Mouse (Mus musculus) liver, postnatal 0 days (tissue): Measurements from ENCODE around the gene Hmbs. TPM values are rescaled to one million over a fixed set of nuclear protein-coding genes. Genes with fewer than 3 reads are reported as not detected.
A peak's percentile ranks its signal among the peaks of the same experiment; 100 is the strongest.

ENCODE experiments used
- ATAC-seq: fragments of 200-750 bp; cut with Nextera tagmentation; 2 replicates; pipeline ENCODE4 v1.8.0; 2017; ENCODE audit warnings: mild to moderate bottlenecking, moderate library complexity
- DNase-seq: peaks from one replicate; pipeline ENCODE4 v3.0.0-alpha.2; 2016
- H3K27ac ChIP-seq: fragments of 300-500 bp; sonication (generic); 2 replicates; pipeline ENCODE4 v1.5.1; 2014; ENCODE audit warnings: antibody characterized with exemption, moderate library complexity, mild to moderate bottlenecking, low read depth
- H3K27me3 ChIP-seq: fragments of 300-500 bp; sonication (generic); 2 replicates; pipeline ENCODE4 v1.6.1; 2014; ENCODE audit warnings: low read length, control low read depth, mixed read lengths; ENCODE audit not compliant: insufficient read depth
- H3K36me3 ChIP-seq: fragments of 300-500 bp; sonication (generic); replicated peaks from 2 replicates; pipeline ENCODE4 v1.6.1; 2014; ENCODE audit warnings: mild to moderate bottlenecking, control low read depth, low read length, moderate library complexity, mixed read lengths; ENCODE audit not compliant: insufficient read depth
- H3K4me1 ChIP-seq: fragments of 300-500 bp; sonication (generic); 2 replicates; pipeline ENCODE4 v1.6.1; 2014; ENCODE audit warnings: antibody characterized with exemption, mild to moderate bottlenecking, control low read depth; ENCODE audit not compliant: insufficient read depth
- H3K4me2 ChIP-seq: fragments of 300-500 bp; sonication (generic); 2 replicates; pipeline ENCODE4 v1.6.1; 2014; ENCODE audit warnings: low read depth, mild to moderate bottlenecking, low read length, moderate library complexity, mixed read lengths
- H3K4me3 ChIP-seq: fragments of 300-500 bp; sonication (generic); 2 replicates; pipeline ENCODE4 v1.5.1; 2014; ENCODE audit warnings: low read depth, low read length
- H3K9ac ChIP-seq: fragments of 300-500 bp; sonication (generic); replicated peaks from 2 replicates; pipeline ENCODE4 v1.6.1; 2014; ENCODE audit warnings: mild to moderate bottlenecking, moderate library complexity
- H3K9me3 ChIP-seq: fragments of 300-500 bp; sonication (generic); 2 replicates; pipeline ENCODE4 v1.6.1; 2016; ENCODE audit warnings: mild to moderate bottlenecking, control low read depth, low read length, mixed read lengths
- CTCF ChIP-seq: sonication (generic); IDR thresholded peaks from 2 replicates; pipeline ENCODE4 v1.5.1; 2016; ENCODE audit warnings: antibody characterized with exemption, low read depth
- EP300 ChIP-seq: IDR thresholded peaks from 2 replicates; pipeline ENCODE4 v1.6.1; 2016; ENCODE audit warnings: antibody characterized with exemption, low read depth, mild to moderate bottlenecking
- whole genome bisulfite sequencing: fragments of 180-500 bp; shearing (Covaris S2); extraction: QIAGEN DNeasy Blood & Tissue Kit; methylation state at CpG from one replicate; pipeline ENCODE4 v1.1.7; 2014; ENCODE audit not compliant: insufficient replicate concordance; 5-methylcytosine and 5-hydroxymethylcytosine counted together
- polyA plus RNA-seq: library from polyadenylated mRNA; unstranded; fragments of >200 nt; fragmentation: Nextera tagmentation; extraction: Ambion mirVana; gene quantifications from 2 replicates; pipeline ENCODE4 v1.2.1, GENCODE M21; 2015

The Hmbs gene
- 517 and 539 TPM in 2 replicates for polyA plus RNA-seq

DNA sequence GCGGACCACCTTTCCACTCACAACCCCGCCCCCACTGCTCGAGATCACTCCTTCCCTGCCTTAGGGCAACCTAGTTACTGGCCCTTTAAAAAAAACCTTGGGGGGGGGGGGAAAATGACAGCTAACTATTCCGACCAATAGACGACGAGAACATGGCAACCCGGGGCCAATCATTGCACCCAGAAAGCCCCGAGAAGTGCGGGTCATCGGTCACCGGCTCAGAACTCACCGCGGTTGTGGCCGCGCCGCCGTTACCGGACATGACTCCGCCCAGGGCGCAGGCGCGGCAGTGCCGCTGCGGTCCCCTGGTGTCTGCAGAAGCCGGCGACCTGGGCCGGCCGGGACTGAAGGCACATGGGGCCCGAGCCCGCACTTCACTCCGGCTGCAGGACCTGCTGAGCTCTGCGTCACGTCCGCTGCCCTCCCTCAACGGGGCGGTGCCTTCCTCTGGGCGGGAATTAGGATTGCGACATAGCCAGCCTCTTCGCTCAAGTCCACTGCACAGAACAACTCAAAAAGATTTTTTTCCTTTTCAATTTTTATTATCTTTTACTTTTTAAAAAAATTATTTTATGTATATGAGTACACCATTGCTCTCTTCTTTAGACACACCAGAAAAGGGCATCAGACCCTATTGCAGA, at the start of gene Hmbs:
Hmbs (minus strand) TSS at position 448 of the 641 bp plus-strand sequence.
- Histone ChIP-seq H3K36me3 (peaks cover 51% of the 10 kb centered on the region), H3K9ac (peak within 1 kb of the TSS; percentile 95)
- under 1% methylated on average over 39 of the region's 39 CpGs for WGBS

DNA sequence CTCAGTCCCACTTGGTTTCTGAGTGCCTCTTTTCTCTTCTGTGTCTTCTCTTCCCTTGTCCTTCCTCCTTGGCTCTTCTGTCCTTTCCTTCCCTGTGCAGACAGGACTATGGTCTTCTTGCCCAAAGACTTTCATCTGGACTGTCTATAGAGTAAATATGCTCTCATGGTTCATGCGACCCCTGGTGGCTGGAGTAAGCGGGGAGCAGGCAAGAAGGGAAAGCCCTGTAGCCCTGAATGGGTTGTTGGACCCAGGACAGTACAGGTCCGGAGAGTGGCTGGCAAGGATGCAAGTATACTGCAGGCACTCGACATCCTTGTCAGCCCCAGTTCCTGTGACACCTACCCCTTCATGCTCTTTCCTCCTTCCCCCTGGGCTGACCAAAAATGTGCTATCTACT, 47.4 kb upstream of the Hmbs start:
- Histone ChIP-seq H3K27ac (no peak overlapping the region), H3K9ac (no peak overlapping the region), H3K4me3 (no peak overlapping the region), H3K9me3 (no peaks in the 10 kb centered on the region), H3K4me2 (no peak overlapping the region), H3K36me3 (peaks cover 43% of the 10 kb centered on the region), H3K4me1 (no peaks in the 10 kb centered on the region), H3K27me3 (no peaks in the 10 kb centered on the region)
- WGBS, result 25% methylated on average over 4 of the region's 4 CpGs
- DNase-seq, result peak; percentile 82
- TF ChIP-seq EP300, result no peak
- peak; percentile 93 for TF ChIP-seq CTCF
- ATAC-seq, result peak; percentile 52

More for the DNA sequence above, at the start of gene Hmbs:
- no peak for TF ChIP-seq EP300
- no peak for TF ChIP-seq CTCF
- Histone ChIP-seq H3K4me1 (0 out of 2 replicates have a peak, but pooled peaks cover 4% of the 10 kb centered on the region), H3K27ac (peak within 1 kb of the TSS; percentile 96), H3K4me3 (peak within 1 kb of the TSS; percentile 79), H3K27me3 (no peaks in the 10 kb centered on the region), H3K4me2 (peak within 1 kb of the TSS; percentile 79), H3K9me3 (no peaks in the 10 kb centered on the region)
- DNase-seq (peak; percentile 95), ATAC-seq (peak; percentile 87)

DNA sequence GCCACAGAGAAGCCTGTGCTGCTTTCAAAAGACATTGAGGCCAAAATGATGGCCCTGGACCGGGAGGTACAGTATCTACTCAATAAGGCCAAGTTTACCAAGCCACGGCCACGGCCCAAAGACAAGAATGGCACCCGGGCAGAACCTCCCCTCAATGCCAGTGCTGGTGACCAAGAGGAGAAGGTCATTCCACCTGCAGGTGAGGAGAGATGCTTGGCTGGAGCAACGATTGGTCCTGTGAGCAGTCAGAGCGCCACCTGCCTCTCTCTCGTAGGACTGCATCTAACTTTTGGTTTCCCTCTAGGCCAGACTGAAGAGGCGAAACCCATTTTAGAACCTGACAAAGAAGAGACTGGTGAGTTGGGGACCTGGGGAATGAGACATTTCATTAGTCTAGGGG, 45.2 kb upstream of the Hmbs start:
- peaks cover 61% of the 10 kb centered on the region for H3K36me3 ChIP-seq
- ATAC-seq, result 0 out of 2 replicates have a peak, but pooled peaks have one; percentile 28
- no peak overlapping the region for H3K9ac ChIP-seq

DNA sequence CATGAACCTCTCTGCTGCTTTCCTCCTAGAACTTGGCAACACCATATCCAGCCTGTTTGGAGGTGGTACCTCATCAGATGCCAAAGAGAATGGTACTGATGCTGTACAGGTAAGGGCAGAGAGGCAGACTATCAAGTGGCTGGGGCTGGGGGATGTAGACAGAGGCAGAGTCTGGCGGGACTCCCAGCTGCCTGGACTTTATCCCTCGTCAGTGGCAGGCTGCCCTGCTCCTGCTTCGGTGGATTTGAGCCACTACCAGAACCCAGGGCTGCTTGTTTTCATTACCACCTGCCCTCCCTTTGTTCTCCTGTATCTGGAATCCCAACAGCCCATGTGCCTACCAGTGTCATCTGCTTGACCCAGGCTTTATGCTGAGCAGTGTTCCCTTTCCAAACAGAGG, 43.2 kb upstream of the Hmbs start:
- H3K9ac ChIP-seq, result no peak overlapping the region
- H3K36me3 ChIP-seq, result peaks cover 75% of the 10 kb centered on the region
- WGBS, result 73% methylated on average over 3 of the region's 3 CpGs
- no peak for ATAC-seq
- TF ChIP-seq EP300 (no peak), CTCF (no peak)
- H3K4me3 ChIP-seq, result no peak overlapping the region
- no peak overlapping the region for H3K4me2 ChIP-seq
- DNase-seq, result no peak
- H3K9me3 ChIP-seq, result no peaks in the 10 kb centered on the region
- H3K27ac ChIP-seq, result no peak overlapping the region
- no peaks in the 10 kb centered on the region for H3K4me1 ChIP-seq
- no peaks in the 10 kb centered on the region for H3K27me3 ChIP-seq

More for the DNA sequence above, 45.2 kb upstream of the Hmbs start:
- H3K27ac ChIP-seq, result no peak overlapping the region
- H3K9me3 ChIP-seq, result no peaks in the 10 kb centered on the region
- H3K4me3 ChIP-seq, result no peak overlapping the region
- no peaks in the 10 kb centered on the region for H3K4me1 ChIP-seq
- TF ChIP-seq EP300 (no peak), CTCF (peak; percentile 87)
- H3K4me2 ChIP-seq, result no peak overlapping the region
- 58% methylated on average over 8 of the region's 8 CpGs for WGBS
- DNase-seq, result peak; percentile 69
- H3K27me3 ChIP-seq, result no peaks in the 10 kb centered on the region

DNA sequence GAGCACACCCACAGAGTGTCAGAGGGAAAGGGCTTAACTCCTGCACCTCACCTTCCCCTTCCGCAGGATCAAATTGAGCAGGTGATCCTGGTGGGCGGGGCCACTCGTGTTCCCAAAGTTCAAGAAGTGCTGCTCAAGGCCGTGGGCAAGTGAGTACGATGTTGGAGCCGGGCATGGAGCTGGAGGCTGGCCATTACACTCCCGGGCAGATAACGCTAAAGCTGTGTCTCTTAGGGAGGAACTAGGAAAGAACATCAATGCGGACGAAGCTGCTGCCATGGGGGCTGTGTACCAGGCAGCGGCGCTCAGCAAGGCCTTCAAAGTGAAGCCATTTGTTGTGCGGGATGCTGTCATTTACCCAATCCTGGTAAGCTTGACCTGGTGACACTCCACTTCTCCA, 40.6 kb upstream of the Hmbs start:
- no peak overlapping the region for H3K9ac ChIP-seq
- H3K27me3 ChIP-seq, result no peaks in the 10 kb centered on the region
- peaks cover 12% of the 10 kb centered on the region for H3K4me1 ChIP-seq
- H3K9me3 ChIP-seq, result no peaks in the 10 kb centered on the region
- no peak for TF ChIP-seq EP300
- no peak for TF ChIP-seq CTCF
- no peak overlapping the region for H3K27ac ChIP-seq
- peaks cover 76% of the 10 kb centered on the region for H3K36me3 ChIP-seq
- ATAC-seq, result no peak
- H3K4me2 ChIP-seq, result no peak overlapping the region
- H3K4me3 ChIP-seq, result no peak overlapping the region
- no peak for DNase-seq
- WGBS, result 86% methylated on average over 13 of the region's 13 CpGs

DNA sequence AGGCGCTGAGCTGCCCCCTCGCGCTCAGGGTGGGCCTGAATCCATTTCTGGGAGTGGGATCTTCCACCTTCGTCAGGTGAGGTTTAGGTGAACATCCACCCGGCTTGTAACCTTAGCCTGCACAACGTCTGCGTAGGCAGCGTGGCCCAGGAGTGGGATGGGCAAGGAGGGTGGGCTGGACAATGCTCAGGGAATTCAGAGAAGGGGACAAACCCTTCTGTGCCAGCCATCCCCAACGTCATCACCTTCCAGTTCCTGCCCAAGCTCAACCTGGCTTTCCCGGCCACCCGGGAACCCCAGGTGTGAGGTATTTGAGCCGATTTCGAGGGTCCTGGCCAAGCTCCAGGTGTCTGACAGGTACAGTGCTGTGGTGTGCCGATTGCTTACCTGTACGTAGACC, 35.8 kb upstream of the Hmbs start:
- H3K36me3 ChIP-seq, result peaks cover 33% of the 10 kb centered on the region

More for the DNA sequence above, 35.8 kb upstream of the Hmbs start:
- Histone ChIP-seq H3K9ac (peak overlapping the region; percentile 86), H3K4me2 (peak overlapping the region; percentile 96), H3K27me3 (no peaks in the 10 kb centered on the region), H3K4me1 (peaks cover 23% of the 10 kb centered on the region), H3K27ac (peak overlapping the region; percentile 88), H3K9me3 (no peaks in the 10 kb centered on the region), H3K4me3 (peak overlapping the region; percentile 75)
- ATAC-seq (peak; percentile 2; the same call in 1 of the 2 replicates), DNase-seq (no peak)
- TF ChIP-seq EP300 (no peak), CTCF (no peak)
- WGBS, result 6% methylated on average over 15 of the region's 15 CpGs
